Mouse (Mus musculus) layer of hippocampus, postnatal 14 days (tissue): ENCODE measurements at regions not wholly inside any gene's neighbourhood (a gene's known extent, or its start where the extent isn't known, plus 50 kb on each side); places are given as distances from the start of the nearest gene placed in this dataset.
A peak's percentile ranks its signal among the peaks of the same experiment; 100 is the strongest.

Experiments used
- DNase-seq, 2 experiments: peaks; one replicate each; pipeline ENCODE4 v3.0.0; 2021 to 2022; ENCODE audit warnings: low spot score in 2 of 2, mixed read lengths in 1 of 2

DNA sequence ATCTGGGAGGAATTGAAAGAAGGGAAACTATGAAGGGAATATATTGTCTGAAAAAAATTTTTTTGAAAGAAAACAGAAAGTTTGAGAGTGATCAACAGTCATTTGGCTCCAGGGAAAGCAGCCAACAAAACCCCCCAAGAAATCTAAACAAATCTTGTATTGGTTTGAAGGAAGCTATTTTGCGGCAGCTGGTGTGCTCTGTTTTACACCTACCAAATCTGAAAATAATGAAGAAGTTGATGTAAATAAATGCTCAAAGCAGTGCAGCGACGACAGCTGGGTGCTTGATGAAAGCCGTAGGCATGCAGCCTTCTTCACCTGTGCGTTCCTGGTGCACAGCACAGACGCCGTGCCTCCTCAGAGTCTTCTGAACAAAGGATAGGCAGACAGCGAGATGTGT is 488.2 kb downstream of the Tmem132b start:
- no peak for DNase-seq

DNA sequence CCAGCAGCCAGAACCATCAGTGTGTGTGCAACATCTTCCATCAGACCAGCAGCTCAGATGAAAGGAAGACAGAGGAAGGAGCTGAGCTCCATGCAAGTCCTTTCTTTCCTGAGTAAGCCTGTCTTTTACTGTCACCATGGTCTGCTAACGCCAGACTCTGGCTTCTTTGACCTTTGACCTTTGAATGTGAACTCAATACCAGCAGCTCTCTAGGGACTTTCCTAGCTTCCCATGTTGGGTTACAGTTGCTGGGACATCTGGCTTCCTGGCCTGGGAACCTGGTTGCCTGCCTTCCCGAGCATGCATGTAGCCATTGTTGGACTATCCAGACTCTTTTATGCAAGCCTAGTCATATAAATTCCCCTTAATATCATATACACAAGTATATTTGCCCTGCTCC is 492.3 kb downstream of the Tmem132b start:
- DNase-seq = no peak

DNA sequence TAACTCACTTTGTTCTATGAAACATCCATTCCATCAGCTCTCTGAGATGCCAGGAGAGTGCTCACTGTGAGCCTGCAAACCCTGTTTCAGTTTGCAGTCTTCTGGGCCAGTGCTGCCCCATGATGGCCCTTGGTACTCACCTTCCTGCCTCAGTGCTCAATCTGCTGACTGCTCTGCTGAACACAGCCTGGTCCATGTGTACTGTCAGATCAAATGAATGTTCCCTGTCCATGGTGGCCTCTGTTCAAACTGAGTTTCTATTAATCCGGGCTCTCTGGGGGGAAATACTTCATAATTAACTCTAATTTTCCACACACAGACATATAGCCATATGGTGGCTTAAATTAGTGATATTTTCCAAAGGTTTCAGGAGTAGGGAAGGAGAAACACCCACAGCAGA is 503.3 kb downstream of the Tmem132b start:
- no peak for DNase-seq

DNA sequence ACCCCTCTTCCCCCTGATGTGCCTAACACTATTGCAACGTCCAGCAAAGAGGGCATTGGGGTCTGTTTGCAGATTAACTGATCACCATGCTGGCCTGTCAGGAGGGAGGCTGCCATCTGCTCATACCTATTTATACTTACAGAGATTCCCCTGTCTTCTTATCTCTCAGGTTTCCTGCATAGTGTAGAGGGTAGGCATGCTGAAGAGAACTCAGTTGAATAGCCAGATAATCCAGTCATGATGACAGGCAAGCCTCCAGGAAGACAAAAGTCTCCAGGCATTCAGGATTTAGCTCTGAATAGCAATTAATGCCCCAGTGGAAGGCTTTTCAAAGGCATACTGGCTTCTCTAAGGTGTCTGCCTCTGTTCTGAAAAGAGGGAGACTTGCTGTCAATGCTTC is 505.1 kb downstream of the Tmem132b start:
- no peak for DNase-seq

GRCm38 (mm10) chr5:126045761-126046160 is 514.2 kb downstream of the Tmem132b start:
- no peak for DNase-seq

DNA sequence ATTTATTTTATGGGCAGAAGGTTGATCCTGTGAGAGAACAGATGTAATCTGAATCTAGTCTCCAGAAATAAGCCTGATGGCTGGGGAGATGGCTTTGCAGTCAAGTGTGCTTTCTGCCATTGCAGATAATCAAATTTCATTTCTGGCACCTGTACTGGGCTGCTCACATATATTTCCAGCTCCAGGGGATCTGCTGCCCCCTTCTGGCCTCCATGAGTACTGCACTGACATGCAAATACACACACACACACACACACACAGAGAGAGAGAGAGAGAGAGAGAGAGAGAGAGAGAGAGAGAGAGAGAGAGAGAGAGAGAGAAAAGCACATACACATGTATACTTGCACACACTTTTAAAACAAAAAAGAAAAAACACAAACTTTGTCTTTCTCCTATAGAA is 532.1 kb downstream of the Tmem132b start:
- DNase-seq = no peak

DNA sequence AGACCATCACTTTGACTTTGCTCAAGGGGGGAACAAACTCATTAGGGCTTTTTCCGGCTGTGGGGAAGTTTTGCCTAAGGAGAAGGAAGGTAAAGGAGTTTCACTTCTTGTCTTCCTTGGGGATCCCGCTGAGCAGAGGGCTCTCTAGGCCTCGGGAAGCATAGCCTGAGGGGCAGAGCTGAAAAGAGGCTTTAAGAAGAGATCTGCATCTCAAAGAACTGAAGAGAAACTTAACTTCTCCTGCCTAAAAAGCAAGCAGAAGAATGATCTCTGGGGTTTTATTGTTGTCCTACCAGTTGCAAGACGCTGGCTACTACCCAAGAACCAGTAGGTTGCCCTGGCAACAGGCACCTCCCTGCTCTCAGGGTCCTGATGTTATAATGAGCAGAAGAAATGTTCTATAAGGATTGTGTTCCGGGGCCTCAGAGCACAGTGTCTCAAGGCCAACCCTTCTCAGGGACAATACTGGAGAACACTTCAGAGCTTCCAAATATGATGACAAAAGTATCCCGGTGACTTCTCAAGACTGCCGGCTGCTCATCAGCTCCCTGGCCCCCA is 547.8 kb downstream of the Tmem132b start:
- no peak for DNase-seq

- no peak for DNase-seq
These were observed 556.8 kb downstream of the Tmem132b start for GRCm38 (mm10) chr5:126088251-126088914.

DNA sequence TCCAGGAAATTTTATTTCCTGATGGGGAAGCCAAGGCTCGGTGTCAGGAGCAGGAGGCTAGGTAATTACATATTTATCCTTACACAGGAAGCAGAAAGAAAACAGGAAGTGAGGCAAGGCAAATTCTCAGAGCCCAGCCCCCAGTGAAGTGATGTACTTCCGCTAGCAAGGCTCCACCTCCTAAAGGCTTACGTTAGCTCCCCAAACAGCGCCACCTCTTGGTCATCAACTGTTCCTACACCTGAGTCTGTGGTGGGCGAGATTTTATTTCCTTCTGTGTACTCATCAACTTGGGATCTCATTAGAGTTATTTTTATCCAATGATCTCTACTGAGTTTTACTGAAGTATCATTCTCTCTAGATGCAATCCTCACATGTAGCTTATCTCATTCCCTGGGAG is 561.6 kb downstream of the Tmem132b start:
- DNase-seq = no peak

DNA sequence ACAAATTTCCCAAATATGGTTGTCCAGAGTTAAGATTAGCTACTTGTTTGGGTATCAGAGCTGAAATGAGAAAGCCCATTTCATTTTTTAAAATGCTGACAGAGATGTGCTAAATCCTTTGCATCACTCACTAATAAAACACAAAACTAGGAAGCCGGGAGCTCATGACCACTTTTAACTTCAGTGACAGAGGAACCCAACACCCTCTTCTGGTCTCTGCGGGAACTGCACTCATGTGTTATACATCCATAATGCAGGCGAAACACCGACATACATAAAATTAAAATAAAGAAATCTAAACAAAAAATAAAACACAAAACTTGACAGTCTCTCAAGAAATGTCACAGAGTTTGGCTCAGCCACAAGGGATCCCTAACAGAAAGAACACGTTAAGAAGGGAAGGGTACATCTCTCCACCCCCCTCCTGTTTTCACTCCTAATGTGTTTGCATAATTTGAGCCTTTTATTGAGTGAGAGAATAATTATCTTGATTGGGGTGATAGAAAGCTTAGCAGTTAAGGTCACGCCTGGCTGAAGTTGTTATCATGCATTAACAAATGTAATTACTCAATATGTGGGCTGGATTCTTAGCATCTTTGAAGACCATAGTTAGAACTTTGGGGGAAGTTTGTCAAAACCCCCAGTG is 565.2 kb downstream of the Tmem132b start:
- peak; percentile 14 to 26 for DNase-seq

DNA sequence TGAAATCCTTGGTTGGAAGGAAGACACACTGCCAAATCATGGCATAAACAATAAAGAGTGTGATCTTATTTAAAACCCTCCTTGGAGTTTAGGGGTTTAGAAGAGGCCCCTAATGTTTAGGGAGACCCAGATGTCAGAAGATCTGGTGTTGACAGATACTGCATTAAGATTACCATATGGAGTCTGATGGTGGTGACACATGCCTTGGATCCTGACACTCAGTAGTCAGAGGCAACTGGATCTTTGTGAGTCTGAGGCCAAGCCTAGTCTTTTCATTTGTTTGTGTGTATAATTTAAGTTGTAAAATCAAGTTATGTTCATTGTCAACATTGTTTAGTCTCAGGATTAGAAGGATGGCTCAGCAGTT is 565.7 kb downstream of the Tmem132b start:
- no peak for DNase-seq

- DNase-seq = no peak
These were observed 566.9 kb downstream of the Tmem132b start for GRCm38 (mm10) chr5:126098433-126098832.

DNA sequence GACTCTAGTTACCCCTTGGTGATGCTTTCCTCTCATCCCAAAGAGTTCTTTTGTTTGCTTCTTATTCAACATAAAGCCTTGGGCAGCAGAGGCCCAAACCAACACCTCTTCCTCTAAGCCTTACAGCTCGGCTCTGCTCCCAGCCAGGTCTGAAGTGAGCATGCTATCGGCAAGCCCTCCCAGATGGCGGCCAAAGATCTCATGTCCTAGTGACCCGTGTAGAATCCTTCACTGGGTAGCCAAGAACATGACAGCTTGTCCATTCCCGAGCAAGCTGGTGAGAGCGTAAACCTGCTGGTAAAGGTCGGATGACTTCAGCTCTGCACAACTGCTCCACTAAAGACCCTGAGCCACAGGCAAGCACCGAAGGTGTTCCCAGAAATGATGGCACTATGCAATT is 568.4 kb downstream of the Tmem132b start:
- no peak for DNase-seq

DNA sequence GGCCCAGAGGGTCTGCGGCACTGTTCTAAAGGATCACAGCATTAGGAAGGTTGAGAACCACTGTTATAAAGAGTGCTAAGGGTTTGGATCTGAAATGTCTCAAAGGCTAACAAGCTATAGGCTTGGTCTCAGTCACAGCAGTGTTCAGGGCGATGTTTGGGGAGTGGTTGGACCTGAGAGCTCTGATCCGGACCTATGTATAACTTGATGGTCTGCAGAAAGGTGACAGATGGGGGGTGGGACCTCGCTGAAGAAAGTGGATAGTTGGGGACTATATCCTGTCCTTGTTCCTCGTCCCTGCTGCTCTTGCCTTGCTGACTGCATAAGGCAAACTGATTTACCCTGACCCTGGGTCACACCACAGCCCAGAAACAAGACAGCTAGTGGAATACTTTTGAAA is 572.9 kb downstream of the Tmem132b start:
- no peak for DNase-seq

GRCm38 (mm10) chr5:126104883-126105282 is 573.3 kb downstream of the Tmem132b start:
- DNase-seq = no peak

DNA sequence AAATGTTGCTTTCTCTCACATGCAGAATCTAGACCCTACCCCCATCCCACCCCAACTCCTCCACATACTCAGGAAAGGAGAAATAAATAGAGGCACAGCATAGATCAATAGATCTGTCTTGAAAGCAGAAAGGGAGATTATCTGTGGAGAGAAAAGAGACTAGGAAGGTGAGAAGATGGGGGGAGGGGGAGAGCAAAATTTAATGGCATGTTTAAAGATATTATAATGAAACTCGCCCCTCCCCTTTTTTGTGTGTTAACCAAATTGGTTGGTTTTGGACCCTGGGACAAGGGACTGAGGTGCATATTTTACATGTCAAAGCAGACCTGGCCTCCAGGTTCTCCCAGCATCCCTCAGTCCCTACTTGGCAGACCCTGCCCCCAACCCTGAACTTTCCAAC is 573.9 kb downstream of the Tmem132b start:
- DNase-seq = no peak

DNA sequence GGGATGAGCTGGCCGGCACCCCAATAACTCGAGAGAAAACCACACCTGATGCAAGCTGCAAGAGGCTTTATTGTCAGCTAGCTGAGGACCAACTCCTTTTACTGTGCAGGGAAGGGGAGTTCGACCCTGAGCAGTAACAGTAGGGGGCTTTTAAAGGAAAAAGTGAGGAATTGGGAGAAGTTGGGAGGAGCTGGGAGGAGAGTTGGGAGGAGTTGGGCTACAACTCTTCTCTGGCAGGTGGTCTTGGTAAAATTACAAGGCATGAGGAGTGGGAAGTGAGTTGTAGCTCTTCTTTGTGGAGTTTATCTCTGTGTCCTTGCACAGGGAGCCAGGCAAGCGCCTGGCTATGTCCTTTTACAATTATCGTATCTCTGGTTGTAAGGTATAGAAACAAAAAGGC is 575.4 kb downstream of the Tmem132b start:
- DNase-seq = no peak

DNA sequence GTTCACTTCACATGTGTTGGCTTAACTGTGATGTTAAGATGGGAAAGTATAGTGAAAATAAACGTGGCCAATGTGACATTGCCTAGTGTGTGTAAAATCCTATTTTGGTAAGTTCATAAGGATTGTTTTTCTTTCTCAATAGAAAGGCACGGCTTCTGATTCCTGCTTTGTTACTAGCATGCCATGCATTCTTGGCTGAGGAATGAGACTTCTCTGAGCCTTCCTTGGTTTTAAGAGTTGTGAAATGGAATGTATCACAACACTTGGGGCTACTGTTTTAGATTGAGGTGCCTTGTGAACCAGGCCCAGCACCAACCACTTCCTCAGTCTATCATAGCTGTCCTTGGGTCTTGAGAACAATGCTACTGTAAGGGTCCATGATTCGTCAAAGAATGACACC is 577.3 kb downstream of the Tmem132b start:
- DNase-seq = no peak

DNA sequence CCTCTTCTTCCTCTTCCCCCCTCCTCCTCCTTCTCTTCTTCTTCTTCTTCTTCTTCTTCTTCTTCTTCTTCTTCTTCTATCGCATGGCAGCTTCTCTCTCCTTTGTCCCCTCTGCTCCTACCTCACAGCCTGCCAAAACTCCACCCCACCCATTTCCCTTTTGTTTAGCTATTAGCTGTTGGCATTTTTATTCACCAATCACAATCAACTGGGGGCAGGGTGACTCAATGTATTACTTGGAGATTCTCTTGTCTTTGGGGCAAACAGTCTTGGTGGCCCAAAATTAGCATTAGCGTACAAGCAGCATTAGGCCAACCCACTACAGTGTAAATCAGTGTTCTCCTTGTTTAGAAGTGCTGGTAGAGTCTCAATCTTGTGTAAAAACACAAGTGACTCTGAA is 585.7 kb downstream of the Tmem132b start:
- no peak for DNase-seq

GRCm38 (mm10) chr5:126117906-126118521 is 586.4 kb downstream of the Tmem132b start:
- DNase-seq = no peak

DNA sequence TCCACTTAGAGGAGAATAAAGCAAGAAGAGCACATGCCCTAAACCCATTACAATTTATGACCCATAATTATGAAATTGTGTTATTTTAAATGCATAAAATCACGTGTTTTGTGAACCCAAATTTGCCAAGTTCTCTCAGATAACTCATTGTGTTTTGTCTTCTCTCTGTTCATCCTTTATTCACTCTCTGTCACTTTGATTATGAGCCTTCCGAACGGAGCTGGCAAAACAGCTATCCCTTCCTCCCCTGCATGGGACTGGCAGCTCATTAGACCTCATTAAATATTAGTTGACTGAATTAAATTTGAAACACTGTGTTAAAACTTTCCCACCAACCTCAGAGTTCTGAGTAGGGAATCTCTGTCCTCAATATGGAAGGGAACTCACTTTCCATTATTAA is 587.2 kb downstream of the Tmem132b start:
- no peak for DNase-seq

DNA sequence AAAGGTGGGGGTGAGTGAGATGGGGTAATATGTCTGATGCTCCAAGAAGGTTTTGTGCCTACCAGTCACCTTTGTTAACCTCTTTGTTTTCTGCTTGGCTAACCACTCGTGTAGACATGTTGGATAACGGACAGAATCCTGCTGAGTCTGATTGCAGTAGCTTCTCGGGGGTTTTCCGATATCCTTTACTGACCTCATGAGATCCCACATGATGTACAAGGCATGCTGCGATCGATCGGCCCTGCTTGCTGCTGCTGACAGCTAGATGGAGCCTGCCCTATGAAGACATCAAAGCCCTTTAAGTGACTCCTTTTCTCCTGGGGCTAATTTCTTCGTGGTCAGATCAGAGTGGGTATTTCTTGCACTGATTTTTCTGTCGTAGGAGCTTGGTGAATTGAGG is 591.6 kb downstream of the Tmem132b start:
- no peak for DNase-seq

GRCm38 (mm10) chr5:126127486-126127885 is 595.9 kb downstream of the Tmem132b start:
- DNase-seq = no peak
